Mouse (Mus musculus) liver, adult 2 months (tissue): Measurements from ENCODE around the gene Gm49336.

Source experiments
- CTCF ChIP-seq: fragments of 200-500 bp; IDR thresholded peaks from 2 replicates; pipeline ENCODE4 v1.5.1; 2011; ENCODE audit warnings: low read depth, low read length, control low read depth
- POLR2A ChIP-seq: fragments of 200-500 bp; IDR thresholded peaks from 2 replicates; pipeline ENCODE4 v1.6.1; 2011; ENCODE audit warnings: low read length, control low read depth; ENCODE audit not compliant: insufficient read depth; ENCODE audit errors: extremely low read depth

DNA sequence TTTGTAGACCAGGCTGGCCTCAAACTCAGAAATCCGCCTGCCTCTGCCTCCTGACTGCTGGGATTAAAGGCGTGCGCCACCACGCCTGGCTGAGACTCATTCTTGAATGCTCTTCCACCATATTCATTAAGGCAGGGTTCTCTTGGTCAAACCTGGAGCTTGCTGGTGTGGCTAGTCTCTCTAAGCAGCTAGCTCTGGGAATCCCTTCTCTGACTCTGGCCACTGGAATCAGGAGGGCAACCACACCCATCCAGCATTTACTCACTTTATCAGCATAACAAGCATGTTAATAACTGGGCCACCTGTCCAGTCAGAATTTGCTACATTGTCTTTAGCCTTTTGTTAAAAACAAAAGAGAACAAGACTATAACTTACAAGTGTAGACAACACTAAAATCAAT, 33.7 kb downstream of the Gm49336 start:
- TF ChIP-seq CTCF (no peak), POLR2A (no peak)
